Mouse (Mus musculus) heart, embryonic 16.5 days (tissue): ENCODE data around the gene Nfatc2. TPM values are rescaled to one million over a fixed set of nuclear protein-coding genes. Genes with fewer than 3 reads are reported as not detected.

Experiments
- ATAC-seq: fragments of 200-750 bp; cut with Nextera tagmentation; replicated peaks from 2 replicates; pipeline ENCODE4 v1.8.0; 2017; ENCODE audit warnings: moderate number of reproducible peaks; ENCODE audit not compliant: insufficient read depth, low FRiP score; ENCODE audit errors: extremely low read depth
- H3K27ac ChIP-seq: fragments of 300-500 bp; sonication (generic); 2 replicates; pipeline ENCODE4 v1.5.1; 2014; ENCODE audit warnings: mild to moderate bottlenecking, low read length, control low read depth, moderate library complexity
- H3K27me3 ChIP-seq: fragments of 300-500 bp; sonication (generic); 2 replicates; pipeline ENCODE4 v1.6.1; 2014; ENCODE audit warnings: low read length, mixed read lengths; ENCODE audit not compliant: control insufficient read depth, insufficient read depth
- H3K36me3 ChIP-seq: fragments of 300-500 bp; sonication (generic); 2 replicates; pipeline ENCODE4 v1.6.1; 2014; ENCODE audit not compliant: control insufficient read depth, insufficient read depth
- H3K4me1 ChIP-seq: fragments of 300-500 bp; sonication (generic); 2 replicates; pipeline ENCODE4 v1.6.1; 2014; ENCODE audit warnings: low read length, mixed read lengths; ENCODE audit not compliant: control insufficient read depth, insufficient read depth
- H3K4me2 ChIP-seq: fragments of 300-500 bp; sonication (generic); 2 replicates; pipeline ENCODE4 v1.6.1; 2014; ENCODE audit warnings: low read depth, mild to moderate bottlenecking, control low read depth, low read length
- H3K4me3 ChIP-seq: fragments of 300-500 bp; sonication (generic); 2 replicates; pipeline ENCODE4 v1.5.1; 2014; ENCODE audit warnings: mild to moderate bottlenecking, control low read depth, low read length
- H3K9ac ChIP-seq: fragments of 300-500 bp; sonication (generic); 2 replicates; pipeline ENCODE4 v1.6.1; 2014; ENCODE audit warnings: low read length, control low read depth
- H3K9me3 ChIP-seq: fragments of 300-500 bp; sonication (generic); replicated peaks from 2 replicates; pipeline ENCODE4 v1.6.1; 2016; ENCODE audit warnings: low read length; ENCODE audit not compliant: control insufficient read depth
- WGBS: fragments of 180-500 bp; shearing (Covaris S2); extraction: QIAGEN DNeasy Blood & Tissue Kit; methylation state at CpG from one replicate; pipeline ENCODE4 v1.1.7; 2014; 5-methylcytosine and 5-hydroxymethylcytosine counted together
- polyA plus RNA-seq: library from polyadenylated mRNA; unstranded; fragments of >200 nt; fragmentation: Nextera tagmentation; extraction: Ambion mirVana; gene quantifications from 2 replicates; pipeline ENCODE4 v1.2.1, GENCODE M21; 2015

The Nfatc2 gene
- polyA plus RNA-seq, 1 experiment from 2014 or later: 10.0 TPM

- 89% methylated on average over 12 of the region's 12 CpGs for WGBS
- Histone ChIP-seq H3K27ac (no peak overlapping the region), H3K9me3 (peaks cover 16% of the 10 kb centered on the region; the same call in 1 of the 2 replicates), H3K9ac (no peak overlapping the region), H3K27me3 (peaks cover 10% of the 10 kb centered on the region), H3K4me1 (no peaks in the 10 kb centered on the region), H3K36me3 (no peaks in the 10 kb centered on the region), H3K4me2 (no peak overlapping the region), H3K4me3 (no peak overlapping the region)
- ATAC-seq: no peak
Measured at GRCm38 (mm10) chr2:168441494-168441893, 160.0 kb downstream of the Nfatc2 start.

- no peak for ATAC-seq
- H3K27ac ChIP-seq: no peak overlapping the region
- WGBS: 91% methylated on average over 17 of the region's 17 CpGs
- H3K4me2 ChIP-seq: no peak overlapping the region
- H3K9me3 ChIP-seq: peaks cover 16% of the 10 kb centered on the region; the same call in 1 of the 2 replicates
- no peak overlapping the region for H3K9ac ChIP-seq
- H3K4me1 ChIP-seq: no peaks in the 10 kb centered on the region
- peaks cover 10% of the 10 kb centered on the region for H3K27me3 ChIP-seq
- no peak overlapping the region for H3K4me3 ChIP-seq
- H3K36me3 ChIP-seq: no peaks in the 10 kb centered on the region
Measured at GRCm38 (mm10) chr2:168440918-168441328, 160.5 kb downstream of the Nfatc2 start.

GRCm38 (mm10) chr2:168438981-168439452 is 162.4 kb downstream of the Nfatc2 start:
- Histone ChIP-seq H3K36me3 (no peaks in the 10 kb centered on the region), H3K27ac (no peak overlapping the region), H3K9ac (no peak overlapping the region), H3K4me3 (no peak overlapping the region), H3K4me1 (no peaks in the 10 kb centered on the region), H3K27me3 (peaks cover 3% of the 10 kb centered on the region; the same call in 1 of the 2 replicates), H3K4me2 (no peak overlapping the region), H3K9me3 (peaks cover 16% of the 10 kb centered on the region; the same call in 1 of the 2 replicates)
- WGBS: 38% methylated on average over 8 of the region's 8 CpGs
- 0 out of 2 replicates have a peak, but pooled peaks have one; percentile 45 for ATAC-seq

GRCm38 (mm10) chr2:168434187-168434586 is 167.3 kb downstream of the Nfatc2 start:
- Histone ChIP-seq H3K27ac (no peak overlapping the region), H3K9ac (no peak overlapping the region), H3K9me3 (peaks cover 15% of the 10 kb centered on the region), H3K4me1 (no peaks in the 10 kb centered on the region), H3K27me3 (no peaks in the 10 kb centered on the region), H3K36me3 (no peaks in the 10 kb centered on the region), H3K4me2 (no peak overlapping the region), H3K4me3 (no peak overlapping the region)
- no peak for ATAC-seq
- WGBS: 59% methylated on average over 5 of the region's 5 CpGs

GRCm38 (mm10) chr2:168433392-168433791 is 168.1 kb downstream of the Nfatc2 start:
- Histone ChIP-seq H3K9ac (no peak overlapping the region), H3K36me3 (no peaks in the 10 kb centered on the region), H3K4me1 (no peaks in the 10 kb centered on the region), H3K27ac (no peak overlapping the region), H3K4me3 (no peak overlapping the region), H3K9me3 (peaks cover 18% of the 10 kb centered on the region), H3K27me3 (no peaks in the 10 kb centered on the region), H3K4me2 (no peak overlapping the region)
- ATAC-seq: no peak
- WGBS: 74% methylated on average over 5 of the region's 5 CpGs

- H3K9me3 ChIP-seq: peaks cover 22% of the 10 kb centered on the region
- no peak overlapping the region for H3K4me2 ChIP-seq
- H3K27me3 ChIP-seq: no peaks in the 10 kb centered on the region
- no peak overlapping the region for H3K27ac ChIP-seq
- H3K36me3 ChIP-seq: no peaks in the 10 kb centered on the region
- ATAC-seq: no peak
- no peaks in the 10 kb centered on the region for H3K4me1 ChIP-seq
- no peak overlapping the region for H3K4me3 ChIP-seq
- 86% methylated on average over 7 of the region's 7 CpGs for WGBS
- H3K9ac ChIP-seq: no peak overlapping the region
Measured at GRCm38 (mm10) chr2:168432394-168432793, 169.1 kb downstream of the Nfatc2 start.

GRCm38 (mm10) chr2:168429598-168429997 is 171.9 kb downstream of the Nfatc2 start:
- Histone ChIP-seq H3K36me3 (no peaks in the 10 kb centered on the region), H3K4me1 (no peaks in the 10 kb centered on the region), H3K4me3 (no peak overlapping the region), H3K9me3 (peaks cover 18% of the 10 kb centered on the region), H3K9ac (no peak overlapping the region), H3K27ac (no peak overlapping the region), H3K4me2 (no peak overlapping the region), H3K27me3 (peaks cover 9% of the 10 kb centered on the region)
- WGBS: 86% methylated on average over 10 of the region's 10 CpGs
- no peak for ATAC-seq

- no peak for ATAC-seq
- WGBS: 89% methylated on average over 5 of the region's 5 CpGs
Measured at GRCm38 (mm10) chr2:168428375-168428901, 173.0 kb downstream of the Nfatc2 start.

More at GRCm38 (mm10) chr2:168428375-168428901, 173.0 kb downstream of the Nfatc2 start:
- H3K27me3 ChIP-seq: peaks cover 13% of the 10 kb centered on the region
- H3K9ac ChIP-seq: no peak overlapping the region
- H3K4me2 ChIP-seq: no peak overlapping the region
- H3K4me3 ChIP-seq: no peak overlapping the region
- no peaks in the 10 kb centered on the region for H3K4me1 ChIP-seq
- peaks cover 18% of the 10 kb centered on the region for H3K9me3 ChIP-seq
- H3K27ac ChIP-seq: no peak overlapping the region
- H3K36me3 ChIP-seq: no peaks in the 10 kb centered on the region
